Mouse (Mus musculus): ENCODE measurements around the gene Gab1. TPM values are rescaled to one million over a fixed set of nuclear protein-coding genes. Genes with fewer than 3 reads are reported as not detected.

Gab1 gene
- total RNA-seq, 2 experiments from 2014 or later = 15.0 to 16.1 TPM

GRCm38 (mm10) chr8:80814087-80814791, 66.1 kb downstream of the Gab1 start:
- intact Hi-C loops (cut with DNase I) = no loop called here
- no peak for DNase-seq

- peak; percentile 47 for DNase-seq
- intact Hi-C loops (cut with DNase I) = no loop called here
Measured at GRCm38 (mm10) chr8:80813439-80813838, 66.9 kb downstream of the Gab1 start.

- intact Hi-C loops (cut with DNase I) = no loop called here
- DNase-seq = no peak
Measured at GRCm38 (mm10) chr8:80811591-80811991, 68.7 kb downstream of the Gab1 start.

GRCm38 (mm10) chr8:80810916-80811315, 69.4 kb downstream of the Gab1 start:
- intact Hi-C loops (cut with DNase I) = no loop called here
- no peak for DNase-seq

GRCm38 (mm10) chr8:80810442-80810841, 69.9 kb downstream of the Gab1 start:
- intact Hi-C loops (cut with DNase I) = no loop called here
- DNase-seq = no peak

GRCm38 (mm10) chr8:80807807-80808505, 72.4 kb downstream of the Gab1 start:
- intact Hi-C loops (cut with DNase I) = no loop called here
- DNase-seq = no peak

GRCm38 (mm10) chr8:80804066-80804619, 76.2 kb downstream of the Gab1 start:
- intact Hi-C loops (cut with DNase I) = no loop called here
- DNase-seq = no peak

- intact Hi-C loops (cut with DNase I) = no loop called here
- no peak for DNase-seq
Measured at GRCm38 (mm10) chr8:80798778-80799177, 81.5 kb downstream of the Gab1 start.

- intact Hi-C loops (cut with DNase I) = no loop called here
Measured at GRCm38 (mm10) chr8:80798198-80798777, 82.0 kb downstream of the Gab1 start.

GRCm38 (mm10) chr8:80796070-80796469, 84.2 kb downstream of the Gab1 start:
- DNase-seq = no peak
- intact Hi-C loops (cut with DNase I) = no loop called here

More at GRCm38 (mm10) chr8:80798198-80798777, 82.0 kb downstream of the Gab1 start:
- no peak for DNase-seq

GRCm38 (mm10) chr8:80794585-80795509, 85.5 kb downstream of the Gab1 start:
- intact Hi-C loops (cut with DNase I) = no loop called here

GRCm38 (mm10) chr8:80793791-80794515, 86.4 kb downstream of the Gab1 start:
- intact Hi-C loops (cut with DNase I) = no loop called here

More at GRCm38 (mm10) chr8:80794585-80795509, 85.5 kb downstream of the Gab1 start:
- no peak for DNase-seq

GRCm38 (mm10) chr8:80792214-80792613, 88.1 kb downstream of the Gab1 start:
- no peak for DNase-seq
- intact Hi-C loops (cut with DNase I) = no loop called here

More at GRCm38 (mm10) chr8:80793791-80794515, 86.4 kb downstream of the Gab1 start:
- no peak for DNase-seq

GRCm38 (mm10) chr8:80789324-80789723, 91.0 kb downstream of the Gab1 start:
- intact Hi-C loops (cut with DNase I) = no loop called here
- no peak for DNase-seq

GRCm38 (mm10) chr8:80784559-80784958, 95.8 kb downstream of the Gab1 start:
- intact Hi-C loops (cut with DNase I) = no loop called here
- DNase-seq = no peak

GRCm38 (mm10) chr8:80783271-80783670, 97.0 kb downstream of the Gab1 start:
- DNase-seq = no peak
- intact Hi-C loops (cut with DNase I) = no loop called here

- peak; percentile 42 for DNase-seq
- intact Hi-C loops (cut with DNase I) = no loop called here
Measured at GRCm38 (mm10) chr8:80781338-80781737, 99.0 kb downstream of the Gab1 start.

GRCm38 (mm10) chr8:80780271-80780670, 100.0 kb downstream of the Gab1 start:
- intact Hi-C loops (cut with DNase I) = no loop called here
- no peak for DNase-seq

- intact Hi-C loops (cut with DNase I) = no loop called here
- no peak for DNase-seq
Measured at GRCm38 (mm10) chr8:80776436-80776835, 103.9 kb downstream of the Gab1 start.
